Mouse (Mus musculus) kidney, postnatal 10 days (tissue): ENCODE results near the gene Fam184a.

Experiments used
- DNase-seq: peaks from one replicate; pipeline ENCODE4 v3.0.0; 2021; ENCODE audit warnings: mixed read lengths

Gene Fam184a

GRCm38 (mm10) chr10:53597121-53597881, 153.6 kb downstream of the Fam184a start:
- peak; percentile 72 for DNase-seq

- peak; percentile 98 for DNase-seq
Observed at GRCm38 (mm10) chr10:53596677-53597120, 154.2 kb downstream of the Fam184a start, which contains the start of gene Asf1a. Gene Asf1a, plus strand, starts transcription at chr10:53596757.

- DNase-seq, result no peak
Observed at GRCm38 (mm10) chr10:53595744-53596676, 154.9 kb downstream of the Fam184a start.

GRCm38 (mm10) chr10:53585777-53586176, 165.1 kb downstream of the Fam184a start:
- DNase-seq, result no peak
